Mouse (Mus musculus): Measurements from ENCODE around the gene Clstn3. TPM values are rescaled to one million over a fixed set of nuclear protein-coding genes. Genes with fewer than 3 reads are reported as not detected.
A peak's percentile ranks its signal among the peaks of the same experiment; 100 is the strongest.

The Clstn3 gene
- polyA plus RNA-seq, 1 experiment from 2014 or later, result 0.31 TPM

- Histone ChIP-seq H3K27ac (ENCODE audit: low read length) (no peak overlapping the region), H3K9ac (replicated peaks; ENCODE audit: low read depth) (no peak overlapping the region), H3K9me3 (ENCODE audit: low read length) (no peaks in the 10 kb centered on the region), H3K4me2 (replicated peaks; ENCODE audit: low read depth, low read length) (no peak overlapping the region), H3K36me3 (ENCODE audit: insufficient read depth, low read length) (no peaks in the 10 kb centered on the region), H3K27me3 (replicated peaks; ENCODE audit: insufficient read depth, low read length) (no peaks in the 10 kb centered on the region), H3K4me1 (ENCODE audit: insufficient read depth, low read depth, low read length) (no peaks in the 10 kb centered on the region), H3K4me3 (ENCODE audit: low read depth, low read length) (no peak overlapping the region)
- peak; percentile 27 for DNase-seq (ENCODE audit: low spot score)
- 52% methylated on average over 4 of the region's 4 CpGs for WGBS
- no peak for ATAC-seq
- TF ChIP-seq CTCF (IDR thresholded peaks at IDR 0.05) (no peak), EP300 (IDR thresholded peaks at IDR 0.05) (no peak)
Measured at GRCm38 (mm10) chr6:124505028-124505427, 40.4 kb upstream of the Clstn3 start.

DNA sequence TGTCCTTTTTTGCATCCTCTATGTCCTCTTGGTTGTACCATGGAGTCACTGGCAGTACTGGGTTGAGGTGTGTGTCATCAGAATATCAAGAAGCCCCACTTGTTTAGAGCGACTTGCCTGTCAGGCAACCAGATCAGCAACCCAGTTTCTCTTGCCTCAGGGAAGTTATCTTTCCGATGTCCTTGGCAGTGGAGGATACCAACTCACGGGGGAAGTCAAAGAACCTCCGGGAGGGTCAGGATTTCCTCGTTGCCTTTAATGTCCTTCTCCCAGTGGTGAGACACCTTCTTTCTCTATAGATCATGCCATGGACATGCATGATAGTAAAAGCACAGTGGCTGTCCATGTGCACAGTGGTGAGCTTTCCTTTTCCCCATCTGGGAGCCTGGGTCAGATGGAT lies 37.4 kb upstream of the Clstn3 start:
- ATAC-seq, result no peak
- 74% methylated on average over 5 of the region's 5 CpGs for WGBS
- Histone ChIP-seq H3K4me2 (replicated peaks; ENCODE audit: low read depth, low read length) (no peak overlapping the region), H3K4me1 (ENCODE audit: insufficient read depth, low read depth, low read length) (no peaks in the 10 kb centered on the region), H3K9ac (replicated peaks; ENCODE audit: low read depth) (no peak overlapping the region), H3K27ac (ENCODE audit: low read length) (no peak overlapping the region), H3K36me3 (ENCODE audit: insufficient read depth, low read length) (no peaks in the 10 kb centered on the region), H3K9me3 (ENCODE audit: low read length) (no peaks in the 10 kb centered on the region), H3K4me3 (ENCODE audit: low read depth, low read length) (no peak overlapping the region), H3K27me3 (replicated peaks; ENCODE audit: insufficient read depth, low read length) (no peaks in the 10 kb centered on the region)
- no peak for TF ChIP-seq CTCF (IDR thresholded peaks at IDR 0.05)
- TF ChIP-seq EP300 (IDR thresholded peaks at IDR 0.05), result no peak
- no peak for DNase-seq (ENCODE audit: low spot score)

DNA sequence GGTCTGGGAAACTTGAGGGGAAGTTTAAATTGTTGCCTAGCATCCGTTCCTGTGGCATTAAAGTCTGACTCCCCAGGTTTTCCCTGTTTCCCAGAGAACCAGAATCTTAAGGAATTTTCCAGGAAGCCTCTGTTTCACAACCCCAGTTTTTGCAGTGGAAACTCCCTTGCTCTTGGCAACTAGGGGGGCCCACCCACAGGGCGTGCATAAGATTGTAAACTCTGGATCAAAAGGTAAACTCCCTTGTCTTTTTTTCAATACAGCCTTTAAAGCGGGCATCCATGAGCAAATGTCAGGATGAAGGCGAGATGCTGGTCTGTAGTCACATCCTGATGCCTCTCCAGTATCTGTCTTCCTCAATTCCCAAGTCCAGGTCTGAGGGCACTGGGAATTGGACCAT lies 36.9 kb upstream of the Clstn3 start:
- 68% methylated on average over 4 of the region's 4 CpGs for WGBS
- no peak overlapping the region for H3K9ac ChIP-seq (replicated peaks; ENCODE audit: low read depth)
- no peaks in the 10 kb centered on the region for H3K4me1 ChIP-seq (ENCODE audit: insufficient read depth, low read depth, low read length)
- H3K27ac ChIP-seq (ENCODE audit: low read length), result no peak overlapping the region
- H3K4me3 ChIP-seq (ENCODE audit: low read depth, low read length), result no peak overlapping the region
- peak; percentile 38 for DNase-seq (ENCODE audit: low spot score)
- H3K27me3 ChIP-seq (replicated peaks; ENCODE audit: insufficient read depth, low read length), result no peaks in the 10 kb centered on the region
- TF ChIP-seq EP300 (IDR thresholded peaks at IDR 0.05) (no peak), CTCF (IDR thresholded peaks at IDR 0.05) (no peak)
- no peak overlapping the region for H3K4me2 ChIP-seq (replicated peaks; ENCODE audit: low read depth, low read length)
- no peak for ATAC-seq
- H3K9me3 ChIP-seq (ENCODE audit: low read length), result no peaks in the 10 kb centered on the region
- H3K36me3 ChIP-seq (ENCODE audit: insufficient read depth, low read length), result no peaks in the 10 kb centered on the region

GRCm38 (mm10) chr6:124499914-124500566 lies 35.4 kb upstream of the Clstn3 start:
- H3K4me2 ChIP-seq (replicated peaks; ENCODE audit: low read depth, low read length), result no peak overlapping the region
- H3K9ac ChIP-seq (replicated peaks; ENCODE audit: low read depth), result no peak overlapping the region
- no peaks in the 10 kb centered on the region for H3K4me1 ChIP-seq (ENCODE audit: insufficient read depth, low read depth, low read length)
- H3K9me3 ChIP-seq (ENCODE audit: low read length), result no peaks in the 10 kb centered on the region
- no peaks in the 10 kb centered on the region for H3K36me3 ChIP-seq (ENCODE audit: insufficient read depth, low read length)
- H3K4me3 ChIP-seq (ENCODE audit: low read depth, low read length), result no peak overlapping the region
- WGBS, result 39% methylated on average over 10 of the region's 10 CpGs
- H3K27me3 ChIP-seq (replicated peaks; ENCODE audit: insufficient read depth, low read length), result no peaks in the 10 kb centered on the region
- TF ChIP-seq CTCF (IDR thresholded peaks at IDR 0.05) (no peak), EP300 (IDR thresholded peaks at IDR 0.05) (no peak)
- ATAC-seq (no peak), DNase-seq (ENCODE audit: low spot score) (no peak)
- no peak overlapping the region for H3K27ac ChIP-seq (ENCODE audit: low read length)

- Histone ChIP-seq H3K4me3 (ENCODE audit: low read depth, low read length) (no peak overlapping the region), H3K9me3 (ENCODE audit: low read length) (no peaks in the 10 kb centered on the region), H3K36me3 (ENCODE audit: insufficient read depth, low read length) (no peaks in the 10 kb centered on the region), H3K27me3 (replicated peaks; ENCODE audit: insufficient read depth, low read length) (no peaks in the 10 kb centered on the region), H3K4me2 (replicated peaks; ENCODE audit: low read depth, low read length) (no peak overlapping the region), H3K27ac (ENCODE audit: low read length) (no peak overlapping the region), H3K4me1 (ENCODE audit: insufficient read depth, low read depth, low read length) (no peaks in the 10 kb centered on the region), H3K9ac (replicated peaks; ENCODE audit: low read depth) (no peak overlapping the region)
- 81% methylated on average over 5 of the region's 5 CpGs for WGBS
- ATAC-seq, result no peak
- no peak for DNase-seq (ENCODE audit: low spot score)
- no peak for TF ChIP-seq EP300 (IDR thresholded peaks at IDR 0.05)
- no peak for TF ChIP-seq CTCF (IDR thresholded peaks at IDR 0.05)
Measured at GRCm38 (mm10) chr6:124496054-124496453, 31.5 kb upstream of the Clstn3 start.

DNA sequence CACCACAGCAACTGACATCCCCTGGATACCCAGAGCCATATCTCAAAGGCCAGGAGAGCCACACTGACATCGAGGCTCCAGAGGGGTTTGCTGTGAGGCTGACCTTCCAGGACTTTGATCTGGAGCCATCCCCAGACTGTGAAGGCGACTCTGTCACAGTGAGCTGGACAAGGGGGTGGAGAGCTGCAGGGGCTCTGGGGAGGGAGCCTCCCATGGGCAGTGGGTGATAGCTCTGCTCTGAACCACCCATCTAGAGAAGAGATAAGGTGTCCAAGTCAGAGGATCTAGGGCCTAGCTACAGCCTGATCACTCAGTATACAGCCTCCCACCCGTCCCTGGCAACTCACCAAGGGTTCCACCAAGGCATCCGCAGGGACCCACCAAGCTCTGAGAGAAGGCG lies 29.3 kb upstream of the Clstn3 start:
- Histone ChIP-seq H3K36me3 (ENCODE audit: insufficient read depth, low read length) (no peaks in the 10 kb centered on the region), H3K4me1 (ENCODE audit: insufficient read depth, low read depth, low read length) (no peaks in the 10 kb centered on the region), H3K27ac (ENCODE audit: low read length) (peak overlapping the region; percentile 38; the same call in 1 of the 2 replicates), H3K9me3 (ENCODE audit: low read length) (no peaks in the 10 kb centered on the region), H3K27me3 (replicated peaks; ENCODE audit: insufficient read depth, low read length) (no peaks in the 10 kb centered on the region), H3K4me2 (replicated peaks; ENCODE audit: low read depth, low read length) (no peak overlapping the region), H3K9ac (replicated peaks; ENCODE audit: low read depth) (no peak overlapping the region), H3K4me3 (ENCODE audit: low read depth, low read length) (no peak overlapping the region)
- DNase-seq (ENCODE audit: low spot score) (no peak), ATAC-seq (no peak)
- WGBS, result 62% methylated on average over 5 of the region's 5 CpGs
- TF ChIP-seq EP300 (IDR thresholded peaks at IDR 0.05), result no peak
- TF ChIP-seq CTCF (IDR thresholded peaks at IDR 0.05), result no peak

Measured in lung, postnatal 0 days (tissue).